Mouse (Mus musculus) lung, adult 2 months (tissue): ENCODE measurements at regions not wholly inside any gene's neighbourhood (a gene's known extent, or its start where the extent isn't known, plus 50 kb on each side); places are given as distances from the start of the nearest gene placed in this dataset.

Source experiments
- CTCF ChIP-seq: fragments of 200-500 bp; IDR thresholded peaks from 2 replicates; pipeline ENCODE4 v1.5.1; 2011; ENCODE audit warnings: mild to moderate bottlenecking, low read length, control low read depth; ENCODE audit not compliant: insufficient read depth
- POLR2A ChIP-seq: fragments of 200-500 bp; IDR thresholded peaks from 2 replicates; pipeline ENCODE4 v1.6.1; 2011; ENCODE audit warnings: low read depth, mild to moderate bottlenecking, control low read depth, low read length, borderline replicate concordance; ENCODE audit errors: extremely low read depth

DNA sequence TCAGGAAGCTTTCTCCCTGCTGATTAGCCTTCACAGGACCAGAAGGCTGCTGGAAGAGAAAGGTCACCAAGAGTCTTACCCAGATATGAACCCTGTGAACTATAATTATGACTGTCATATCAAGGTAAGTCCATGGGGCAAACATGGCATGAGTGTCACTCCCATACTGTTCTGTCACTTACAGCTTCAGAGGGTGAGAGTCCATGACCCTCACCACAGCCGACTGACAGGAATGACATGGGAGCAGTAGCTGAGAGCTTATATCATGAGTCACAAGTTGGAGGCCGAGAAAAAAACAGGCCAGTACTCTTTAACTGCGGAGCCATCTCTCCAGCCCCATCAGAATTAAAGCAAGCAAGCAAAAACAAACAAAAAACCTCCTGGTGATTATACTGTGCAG is 117.7 kb upstream of the Neo1 start:
- TF ChIP-seq CTCF (no peak), POLR2A (no peak)
